Mouse (Mus musculus) embryonic stem cell, embryonic (primary cell): ENCODE results near the gene Ing2.

Experiments
- CTCF ChIA-PET, 4 experiments: fragments of 300-600 bp in 2 of 4; fragments of 350-600 bp in 2 of 4; sonication (Branson Sonifier 250); formaldehyde crosslinking; loops; one replicate each; lab custom pipeline; 2022; ENCODE audit warnings: inconsistent platforms in 2 of 4; lab: Charles Lee
- POLR2A ChIA-PET, 4 experiments: fragments of 300-600 bp in 2 of 4; fragments of 350-600 bp in 2 of 4; sonication (Branson Sonifier 250); formaldehyde crosslinking; loops; one replicate each; lab custom pipeline; 2022; ENCODE audit warnings: antibody characterized with exemption in 4 of 4, inconsistent platforms in 1 of 4; lab: Charles Lee

Ing2 gene

GRCm38 (mm10) chr8:47674777-47675710 lies at the start of gene Ing2:
Ing2 (minus strand) TSS chr8:47675556.
- POLR2A ChIA-PET: interaction anchor here (0.5 to 5.9 kb wide), 119 partner anchors 9 to 1476 kb away, joined by 3 to 50 read pairs (median 4); partner anchors contain the start of genes Wwc2 (in 3 of the 4), Cdkn2aip (in 2 of the 4), Rwdd4a (in 2 of the 4) and Trappc11 (in 2 of the 4)
- CTCF ChIA-PET: interaction anchor here (0.5 to 1.0 kb wide), 13 partner anchors 10 to 807 kb away, joined by 3 to 25 read pairs (median 4); no protein-coding TSS in a partner anchor

GRCm38 (mm10) chr8:47721609-47722008 lies 46.3 kb upstream of the Ing2 start:
- CTCF ChIA-PET: no interaction called here
- POLR2A ChIA-PET: interaction anchor here in 2 of 4 experiments (0.7 to 1.1 kb wide), 3 partner anchors 12 to 102 kb away, joined by 3 read pairs; no protein-coding TSS in a partner anchor

GRCm38 (mm10) chr8:47718641-47719040 lies 43.3 kb upstream of the Ing2 start:
- ChIA-PET POLR2A (interaction anchor here in 3 of 4 experiments (0.6 to 1.6 kb wide), 8 partner anchors 8 to 115 kb away, joined by 3 to 7 read pairs (median 4); partner anchors contain the start of gene Ing2 (in 2 of the 3)), CTCF (interaction anchor here (0.5 to 1.2 kb wide), 6 partner anchors 9 to 499 kb away, joined by 3 to 5 read pairs (median 4); no protein-coding TSS in a partner anchor)

GRCm38 (mm10) chr8:47713761-47714745 lies 38.7 kb upstream of the Ing2 start, which contains the start of gene Cdkn2aip:
Cdkn2aip (minus strand) TSS chr8:47713932.
- ChIA-PET POLR2A (interaction anchor here (0.6 to 2.8 kb wide), 21 partner anchors 9 to 319 kb away, joined by 3 to 15 read pairs (median 3); partner anchors contain the start of gene Ing2 (in 1 of the 4)), CTCF (interaction anchor here in 2 of 4 experiments (0.5 to 1.0 kb wide), 2 partner anchors 24 to 350 kb away, joined by 3 read pairs; no protein-coding TSS in a partner anchor)

GRCm38 (mm10) chr8:47713171-47713663 lies 37.9 kb upstream of the Ing2 start:
- POLR2A ChIA-PET: interaction anchor here in 3 of 4 experiments (0.7 to 2.8 kb wide), 11 partner anchors 10 to 277 kb away, joined by 3 to 15 read pairs (median 4); partner anchors contain the start of gene Wwc2 (in 1 of the 3)

GRCm38 (mm10) chr8:47708106-47708505 lies 32.8 kb upstream of the Ing2 start:
- POLR2A ChIA-PET: interaction anchor here in 2 of 4 experiments (1.0 to 2.1 kb wide), 11 partner anchors 10 to 267 kb away, joined by 3 to 8 read pairs (median 5); partner anchors contain the start of gene Ing2 (in 2 of the 2)
- CTCF ChIA-PET: interaction anchor here in 1 of 4 experiments (0.9 kb wide), 1 partner anchor 22 kb away, joined by 3 read pairs; no protein-coding TSS in a partner anchor

More at GRCm38 (mm10) chr8:47713171-47713663, 37.9 kb upstream of the Ing2 start:
- CTCF ChIA-PET: no interaction called here

- POLR2A ChIA-PET: interaction anchor here in 2 of 4 experiments (0.6 to 1.8 kb wide), 4 partner anchors 21 to 56 kb away, joined by 3 to 5 read pairs (median 4); partner anchors contain the start of gene Ing2 (in 1 of the 2)
- CTCF ChIA-PET: interaction anchor here in 1 of 4 experiments (0.6 kb wide), 1 partner anchor 21 kb away, joined by 7 read pairs; no protein-coding TSS in a partner anchor
Observed at GRCm38 (mm10) chr8:47706746-47707145, 31.4 kb upstream of the Ing2 start.

GRCm38 (mm10) chr8:47702333-47702732 lies 27.0 kb upstream of the Ing2 start:
- ChIA-PET CTCF (interaction anchor here in 1 of 4 experiments (1.8 kb wide), 1 partner anchor 11 kb away, joined by 5 read pairs; no protein-coding TSS in a partner anchor), POLR2A (interaction anchor here in 1 of 4 experiments (0.9 kb wide), 1 partner anchor 12 kb away, joined by 3 read pairs; no protein-coding TSS in a partner anchor)

GRCm38 (mm10) chr8:47697696-47698095 lies 22.3 kb upstream of the Ing2 start:
- CTCF ChIA-PET: no interaction called here
- POLR2A ChIA-PET: interaction anchor here in 1 of 4 experiments (1.3 to 1.4 kb wide), 3 partner anchors 11 to 45 kb away, joined by 3 to 7 read pairs (median 4); no protein-coding TSS in a partner anchor

- ChIA-PET POLR2A (interaction anchor here in 2 of 4 experiments (0.6 to 1.4 kb wide), 5 partner anchors 12 to 48 kb away, joined by 3 to 6 read pairs (median 4); partner anchors contain the start of gene Ing2 (in 1 of the 2)), CTCF (interaction anchor here in 1 of 4 experiments (1.3 kb wide), 1 partner anchor 16 kb away, joined by 3 read pairs; no protein-coding TSS in a partner anchor)
Observed at GRCm38 (mm10) chr8:47695431-47696105, 20.2 kb upstream of the Ing2 start.

GRCm38 (mm10) chr8:47693119-47693518 lies 17.8 kb upstream of the Ing2 start:
- CTCF ChIA-PET: interaction anchor here in 1 of 4 experiments (0.6 kb wide), 1 partner anchor 71 kb away, joined by 4 read pairs; no protein-coding TSS in a partner anchor
- POLR2A ChIA-PET: no interaction called here

GRCm38 (mm10) chr8:47691831-47692230 lies 16.5 kb upstream of the Ing2 start:
- ChIA-PET POLR2A (interaction anchor here in 3 of 4 experiments (0.9 to 4.6 kb wide), 5 partner anchors 9 to 61 kb away, joined by 3 to 43 read pairs (median 3); partner anchors contain the start of gene Ing2 (in 2 of the 3)), CTCF (interaction anchor here in 3 of 4 experiments (0.6 to 1.6 kb wide), 10 partner anchors 10 to 1428 kb away, joined by 3 to 8 read pairs (median 4); no protein-coding TSS in a partner anchor)

GRCm38 (mm10) chr8:47691303-47691702 lies 15.9 kb upstream of the Ing2 start:
- ChIA-PET POLR2A (interaction anchor here in 3 of 4 experiments (0.7 to 4.6 kb wide), 6 partner anchors 10 to 1242 kb away, joined by 3 to 43 read pairs (median 4); partner anchors contain the start of gene Ing2 (in 2 of the 3)), CTCF (interaction anchor here in 3 of 4 experiments (0.7 to 1.6 kb wide), 7 partner anchors 10 to 1014 kb away, joined by 3 to 5 read pairs (median 4); no protein-coding TSS in a partner anchor)

GRCm38 (mm10) chr8:47690674-47691078 lies 15.3 kb upstream of the Ing2 start:
- ChIA-PET CTCF (interaction anchor here in 1 of 4 experiments (0.7 to 1.6 kb wide), 2 partner anchors 11 to 27 kb away, joined by 3 to 5 read pairs; no protein-coding TSS in a partner anchor), POLR2A (interaction anchor here in 2 of 4 experiments (0.7 to 4.6 kb wide), 6 partner anchors 11 to 1241 kb away, joined by 3 to 43 read pairs (median 4); partner anchors contain the start of gene Ing2 (in 2 of the 2))

GRCm38 (mm10) chr8:47689704-47690326 lies 14.5 kb upstream of the Ing2 start:
- CTCF ChIA-PET: interaction anchor here (0.5 to 1.7 kb wide), 14 partner anchors 10 to 407 kb away, joined by 3 to 8 read pairs (median 4); no protein-coding TSS in a partner anchor
- POLR2A ChIA-PET: interaction anchor here in 2 of 4 experiments (0.9 to 4.6 kb wide), 4 partner anchors 10 to 285 kb away, joined by 4 to 43 read pairs (median 8); partner anchors contain the start of gene Ing2 (in 1 of the 2)
